Mouse (Mus musculus): ENCODE data around the gene Erich2.

DNA sequence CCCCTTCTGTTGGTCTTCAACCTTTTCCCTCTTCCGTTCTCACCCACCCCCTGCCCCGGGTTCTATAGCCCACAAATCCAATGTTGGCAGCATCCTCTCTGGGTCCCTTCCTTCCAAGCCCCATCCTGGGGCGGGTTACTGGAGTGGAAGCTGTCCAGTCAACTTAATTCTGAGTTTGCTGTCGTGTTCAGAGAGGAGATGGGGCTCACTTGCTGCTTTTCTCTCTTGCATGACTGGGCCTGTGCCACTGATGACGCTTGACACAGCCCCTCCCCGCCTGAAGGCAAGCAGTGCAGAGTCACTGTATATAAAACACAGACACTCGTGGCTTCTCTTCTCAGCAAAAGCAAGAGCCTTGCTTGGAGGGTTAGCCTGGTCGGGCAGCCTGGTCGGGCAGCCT, 63.6 kb downstream of the Erich2 start:
- TF ChIP-seq CTCF (IDR thresholded peaks at IDR 0.05; ENCODE audit: low read depth, low read length) (no peak), POLR2A (IDR thresholded peaks at IDR 0.05; ENCODE audit: extremely low read depth, insufficient read depth, low read length) (no peak)
